In genomic region chr8:117474944-117475343, GRCm38 (mm10) we compare ENCODE assay signal across 8 mouse cellular contexts. TPM values are rescaled to one million over a fixed set of nuclear protein-coding genes. Genes with fewer than 3 reads are reported as not detected.
DNase-seq lines count a peak whose midpoint lies in the region; ATAC-seq lines count a peak whose summit lies in the region.

No protein-coding gene starts in this region.

- H3K9me3 ChIP-seq in hindbrain, embryonic 16.5 days (ENCODE audit: control insufficient read depth, low read length): no peaks in the 10 kb centered on the region

- H3K27me3 ChIP-seq in hindbrain, embryonic 16.5 days (replicated peaks; ENCODE audit: control insufficient read depth, insufficient read depth, low read length): no peaks in the 10 kb centered on the region

- peak; percentile 19; the same call in 1 of the 2 replicates for ATAC-seq in hindbrain, embryonic 16.5 days

- H3K4me1 ChIP-seq in hindbrain, embryonic 16.5 days (ENCODE audit: control insufficient read depth, insufficient read depth, low read depth, low read length): peaks cover 10% of the 10 kb centered on the region

- no peak overlapping the region for H3K4me3 ChIP-seq in hindbrain, embryonic 16.5 days (ENCODE audit: low read length)

- peak; percentile 90 for DNase-seq in R1 (ENCODE audit: low read depth, low spot score)
- DNase-seq in cerebellum, adult 9-11 months: peak; percentile 82
- DNase-seq in frontal cortex, postnatal 10 days (ENCODE audit: low spot score in 2 of 2): peak; percentile 76 to 87
- DNase-seq in left cerebral cortex, adult 11 months (ENCODE audit: low spot score): peak; percentile 78
- peak; percentile 88 to 94 for DNase-seq in lung, postnatal 4 days
- DNase-seq in right cerebral cortex, postnatal 10 days (ENCODE audit: low spot score in 2 of 2): peak; percentile 91 to 93
- peak; percentile 93 for DNase-seq in urinary bladder, postnatal 14 days (ENCODE audit: low spot score)

- H3K27ac ChIP-seq in hindbrain, embryonic 16.5 days (ENCODE audit: low read depth, low read length): no peak overlapping the region

- WGBS in hindbrain, embryonic 16.5 days: under 1% methylated on average over 5 of the region's 5 CpGs

- no peak overlapping the region for H3K4me2 ChIP-seq in hindbrain, embryonic 16.5 days (ENCODE audit: low read length)

- H3K9ac ChIP-seq in hindbrain, embryonic 16.5 days (ENCODE audit: low read depth, low read length): no peak overlapping the region

- H3K36me3 ChIP-seq in hindbrain, embryonic 16.5 days (ENCODE audit: control insufficient read depth, insufficient read depth, low read length): no peaks in the 10 kb centered on the region

RNA-seq across cellular contexts. Expression of gene Plcg2, which starts 23.1 kb away (rescaled TPM):
- polyA plus RNA-seq in hindbrain, embryonic 16.5 days (2015; fragmentation: Nextera tagmentation; extraction: Ambion mirVana): 1.3 and 1.5 TPM in 2 replicates
